Mouse (Mus musculus): ENCODE measurements around the gene Lurap1l.

DNA sequence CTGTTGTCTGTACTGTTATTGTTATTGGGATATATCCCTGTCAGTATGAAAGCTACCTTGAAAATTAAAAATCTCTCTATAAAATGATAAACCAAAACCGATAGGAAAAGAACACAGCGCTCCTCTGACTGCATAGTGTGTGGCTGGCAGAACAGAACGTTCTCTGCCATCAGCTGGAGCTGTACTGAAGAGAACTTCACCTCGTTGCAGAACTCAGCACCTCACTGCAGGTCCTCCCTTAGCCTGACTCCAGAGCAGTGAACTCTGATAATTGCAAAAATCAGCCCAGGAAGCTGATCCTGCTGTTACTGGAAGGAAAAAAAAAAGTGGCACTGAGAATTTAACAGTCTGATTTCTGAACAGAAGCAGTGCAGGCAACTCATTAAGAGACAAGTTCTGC is 14.4 kb downstream of the Lurap1l start:
- TF ChIP-seq EP300 (IDR thresholded peaks at IDR 0.05; ENCODE audit: low read depth) (no peak), CTCF (IDR thresholded peaks at IDR 0.05; ENCODE audit: low read depth) (no peak)
